Mouse (Mus musculus) heart, adult 2 months (tissue): Measurements from ENCODE around the gene Chst10. TPM values are rescaled to one million over a fixed set of nuclear protein-coding genes. Genes with fewer than 3 reads are reported as not detected.

Experiments used
- DNase-seq, 2 experiments: peaks; one replicate each; pipeline ENCODE4 v3.0.0; 2021
- H3K27ac ChIP-seq: fragments of 200-600 bp; 2 replicates; pipeline ENCODE4 v1.8.1; 2022
- H3K27me3 ChIP-seq: fragments of 200-500 bp; 2 replicates; pipeline ENCODE4 v1.6.1; 2012; ENCODE audit warnings: mild to moderate bottlenecking, low read length, inconsistent platforms, mixed read lengths; ENCODE audit not compliant: control insufficient read depth, insufficient read depth
- H3K36me3 ChIP-seq: fragments of 200-500 bp; 2 replicates; pipeline ENCODE4 v1.6.1; 2012; ENCODE audit warnings: low read length, inconsistent platforms; ENCODE audit not compliant: control insufficient read depth, insufficient read depth
- H3K4me1 ChIP-seq: fragments of 200-500 bp; 2 replicates; pipeline ENCODE4 v1.6.1; 2011; ENCODE audit warnings: low read length; ENCODE audit not compliant: control insufficient read depth, insufficient read depth
- H3K4me3 ChIP-seq: fragments of 200-600 bp; 2 replicates; pipeline ENCODE4 v1.8.1; 2022
- H3K79me2 ChIP-seq: fragments of 200-500 bp; replicated peaks from 2 replicates; pipeline ENCODE4 v1.6.1; 2012; ENCODE audit warnings: mild to moderate bottlenecking, inconsistent platforms, low read length, moderate library complexity, mixed read lengths; ENCODE audit not compliant: control insufficient read depth, insufficient read depth
- H3K9ac ChIP-seq: fragments of 200-500 bp; 2 replicates; pipeline ENCODE4 v1.6.1; 2012; ENCODE audit warnings: low read depth, mild to moderate bottlenecking, control low read depth, inconsistent platforms, low read length, mixed read lengths
- CTCF ChIP-seq: fragments of 200-600 bp; IDR thresholded peaks from 2 replicates; pipeline ENCODE4 v1.8.1; 2022; ENCODE audit warnings: antibody characterized with exemption, mild to moderate bottlenecking, moderate library complexity
- EP300 ChIP-seq: fragments of 200-500 bp; IDR thresholded peaks from 2 replicates; pipeline ENCODE4 v1.6.1; 2011; ENCODE audit warnings: low read depth, low read length, control low read depth; ENCODE audit not compliant: insufficient read depth
- POLR2A ChIP-seq: fragments of 200-500 bp; IDR thresholded peaks from 2 replicates; pipeline ENCODE4 v1.6.1; 2011; ENCODE audit warnings: mild to moderate bottlenecking, low read depth, low read length, control low read depth; ENCODE audit not compliant: insufficient read depth
- WGBS: fragments of 180-500 bp; shearing (Covaris S2); methylation state at CpG from one replicate; pipeline ENCODE4 v1.1.7; 2018; 5-methylcytosine and 5-hydroxymethylcytosine counted together
- intact Hi-C: fragments of 180-260 bp; cut with DNase I; formaldehyde crosslinking; loops from one replicate; pipeline ENCODE4 v1.15.1; 2025
- polyA plus RNA-seq: library from polyadenylated mRNA; depleted of rRNA; stranded (reverse); fragments of >200 nt; gene quantifications from 2 replicates; pipeline ENCODE4 v1.2.3, GENCODE M21; 2012; rRNA removed
- total RNA-seq, 2 experiments: library from RNA; stranded (reverse); gene quantifications; 2 replicates each; pipeline ENCODE4 v1.2.3; 2021

Chst10 gene
- total and polyA plus RNA-seq, 3 experiments: 0.16 to 0.34 (median 0.27) TPM

GRCm38 (mm10) chr1:38817268-38817667 is 80.7 kb downstream of the Chst10 start:
- TF ChIP-seq EP300 (no peak), CTCF (no peak), POLR2A (no peak)
- no peaks in the 10 kb centered on the region for H3K79me2 ChIP-seq
- H3K4me1 ChIP-seq: no peaks in the 10 kb centered on the region
- intact Hi-C loops: no loop called here
- no peak for DNase-seq
- H3K4me3 ChIP-seq: no peak overlapping the region
- no peaks in the 10 kb centered on the region for H3K36me3 ChIP-seq
- H3K27ac ChIP-seq: no peak overlapping the region
- no peak overlapping the region for H3K9ac ChIP-seq
- WGBS: 81% methylated on average over 9 of the region's 9 CpGs
- H3K27me3 ChIP-seq: no peaks in the 10 kb centered on the region

GRCm38 (mm10) chr1:38816306-38816705 is 81.7 kb downstream of the Chst10 start:
- no peak overlapping the region for H3K9ac ChIP-seq
- intact Hi-C loops: no loop called here
- no peak overlapping the region for H3K4me3 ChIP-seq
- no peaks in the 10 kb centered on the region for H3K36me3 ChIP-seq
- H3K79me2 ChIP-seq: no peaks in the 10 kb centered on the region
- no peak for DNase-seq
- TF ChIP-seq CTCF (no peak), EP300 (no peak), POLR2A (no peak)
- no peaks in the 10 kb centered on the region for H3K27me3 ChIP-seq
- H3K27ac ChIP-seq: no peak overlapping the region
- 52% methylated on average over 4 of the region's 4 CpGs for WGBS
- H3K4me1 ChIP-seq: no peaks in the 10 kb centered on the region

Other genes with a start within 250 kb of the Chst10 start
- gene Aff3, start 233.2 kb downstream of the Chst10 start, total RNA-seq: 1 to 10 TPM; 1.4 to 3.1 TPM
- gene Aff3, start 233.2 kb downstream of the Chst10 start, polyA plus RNA-seq: 2.4 and 3.2 TPM in 2 replicates
- 1 to 10 TPM; 3.3 to 3.8 TPM for gene Lonrf2, start 61.5 kb downstream of the Chst10 start, total RNA-seq
- 2.6 and 4.2 TPM in 2 replicates for gene Lonrf2, start 61.5 kb downstream of the Chst10 start, polyA plus RNA-seq
- not detected for gene Nms, start 41.0 kb upstream of the Chst10 start, total RNA-seq
- gene Nms, start 41.0 kb upstream of the Chst10 start, polyA plus RNA-seq: not detected in 2 replicates
- gene Pdcl3, start 87.4 kb upstream of the Chst10 start, total RNA-seq: 10 to 100 TPM; 68.3 to 78.3 TPM
- 33.4 and 49.2 TPM in 2 replicates for gene Pdcl3, start 87.4 kb upstream of the Chst10 start, polyA plus RNA-seq